Mouse (Mus musculus) hindbrain, postnatal 0 days (tissue): ENCODE measurements at regions not wholly inside any gene's neighbourhood (a gene's known extent, or its start where the extent isn't known, plus 50 kb on each side); places are given as distances from the start of the nearest gene placed in this dataset.
A peak's percentile ranks its signal among the peaks of the same experiment; 100 is the strongest.

Experiments
- ATAC-seq: fragments of 200-750 bp; cut with Nextera tagmentation; 2 replicates; pipeline ENCODE4 v1.8.0; 2017; ENCODE audit warnings: mild to moderate bottlenecking, moderate TSS enrichment, moderate library complexity
- DNase-seq: peaks from one replicate; pipeline ENCODE4 v3.0.0-alpha.2; 2015; ENCODE audit warnings: low spot score
- H3K27ac ChIP-seq: fragments of 300-500 bp; sonication (generic); 2 replicates; pipeline ENCODE4 v1.5.1; 2014; ENCODE audit warnings: mild to moderate bottlenecking
- H3K27me3 ChIP-seq: fragments of 300-500 bp; sonication (generic); 2 replicates; pipeline ENCODE4 v1.6.1; 2014; ENCODE audit warnings: low read length, mixed read lengths; ENCODE audit not compliant: insufficient read depth
- H3K36me3 ChIP-seq: fragments of 300-500 bp; sonication (generic); 2 replicates; pipeline ENCODE4 v1.6.1; 2014; ENCODE audit warnings: low read length, mixed read lengths; ENCODE audit not compliant: insufficient read depth
- H3K4me1 ChIP-seq: fragments of 300-500 bp; sonication (generic); 2 replicates; pipeline ENCODE4 v1.6.1; 2014; ENCODE audit warnings: antibody characterized with exemption, low read length, mixed read lengths; ENCODE audit not compliant: insufficient read depth
- H3K4me2 ChIP-seq: fragments of 300-500 bp; sonication (generic); 2 replicates; pipeline ENCODE4 v1.6.1; 2014; ENCODE audit warnings: low read depth, mild to moderate bottlenecking, low read length, moderate library complexity, mixed read lengths
- H3K4me3 ChIP-seq: fragments of 300-500 bp; sonication (generic); 2 replicates; pipeline ENCODE4 v1.5.1; 2014; ENCODE audit warnings: low read length
- H3K9ac ChIP-seq: fragments of 300-500 bp; sonication (generic); replicated peaks from 2 replicates; pipeline ENCODE4 v1.6.1; 2014; ENCODE audit warnings: mild to moderate bottlenecking, low read length, moderate library complexity, mixed read lengths
- H3K9me3 ChIP-seq: fragments of 300-500 bp; sonication (generic); 2 replicates; pipeline ENCODE4 v1.6.1; 2016; ENCODE audit warnings: low read length, mixed read lengths
- CTCF ChIP-seq: IDR thresholded peaks from 2 replicates; pipeline ENCODE4 v1.5.1; 2016; ENCODE audit warnings: antibody characterized with exemption, control low read depth, low read depth
- WGBS: fragments of 180-500 bp; shearing (Covaris S2); extraction: QIAGEN DNeasy Blood & Tissue Kit; methylation state at CpG from one replicate; pipeline ENCODE4 v1.1.7; 2014; 5-methylcytosine and 5-hydroxymethylcytosine counted together

- no peaks in the 10 kb centered on the region for H3K36me3 ChIP-seq
- H3K27ac ChIP-seq: no peak overlapping the region; the same call in 1 of the 2 replicates
Observed at GRCm38 (mm10) chr6:51333722-51334360, 98.6 kb upstream of the Nfe2l3 start.

DNA sequence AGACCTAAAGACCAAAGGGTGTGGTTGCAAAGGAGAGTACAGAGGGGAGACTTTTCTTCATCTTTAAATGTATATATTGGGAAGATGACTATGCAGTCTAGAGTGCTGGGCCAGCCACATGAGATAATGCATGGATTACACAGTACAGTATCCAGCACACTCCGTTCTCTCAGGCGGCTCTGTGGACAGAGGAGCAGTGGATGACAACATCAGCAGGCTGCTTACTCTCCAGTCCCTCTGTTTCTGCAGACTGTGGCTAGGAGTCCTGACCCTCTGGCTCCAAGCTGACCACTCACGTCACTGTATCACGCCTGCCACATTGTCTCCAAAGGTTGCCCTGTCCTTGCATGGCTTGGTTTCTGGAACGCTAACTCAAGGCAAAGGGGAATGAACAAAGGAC, 97.2 kb upstream of the Nfe2l3 start:
- 75% methylated on average over 5 of the region's 5 CpGs for WGBS
- TF ChIP-seq CTCF: no peak
- no peak overlapping the region for H3K4me3 ChIP-seq

More at GRCm38 (mm10) chr6:51333722-51334360, 98.6 kb upstream of the Nfe2l3 start:
- 0 out of 2 replicates have a peak, but pooled peaks cover 4% of the 10 kb centered on the region for H3K27me3 ChIP-seq
- no peak overlapping the region for H3K4me3 ChIP-seq
- ATAC-seq (no peak), DNase-seq (peak; percentile 52)
- 0 out of 2 replicates have a peak overlapping the region, but pooled peaks have one; percentile 8 for H3K4me2 ChIP-seq
- H3K4me1 ChIP-seq: peaks cover 18% of the 10 kb centered on the region
- TF ChIP-seq CTCF: no peak
- no peaks in the 10 kb centered on the region for H3K9me3 ChIP-seq
- 55% methylated on average over 7 of the region's 7 CpGs for WGBS
- H3K9ac ChIP-seq: no peak overlapping the region

DNA sequence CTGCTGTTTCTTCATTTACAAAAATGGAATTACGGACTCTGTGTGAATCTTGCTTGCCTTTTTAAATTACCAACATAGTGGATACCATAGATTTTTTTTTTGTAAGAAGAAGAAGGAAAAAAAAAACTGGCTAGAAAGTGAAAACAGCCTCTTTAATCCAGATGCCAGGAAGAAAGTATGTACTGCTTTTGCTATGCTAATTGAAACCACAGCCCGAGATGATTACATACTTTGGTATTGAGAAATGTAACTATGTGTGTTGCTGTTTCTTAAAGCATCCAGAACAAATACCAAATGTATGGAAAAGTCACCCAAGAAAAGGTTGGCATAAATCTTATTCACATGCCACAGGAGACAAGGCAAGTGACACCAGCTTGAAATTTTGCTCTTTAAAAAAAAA, 93.2 kb upstream of the Nfe2l3 start:
- Histone ChIP-seq H3K4me3 (no peak overlapping the region), H3K4me2 (no peak overlapping the region), H3K36me3 (no peaks in the 10 kb centered on the region), H3K9me3 (no peaks in the 10 kb centered on the region), H3K9ac (no peak overlapping the region), H3K27me3 (no peaks in the 10 kb centered on the region), H3K27ac (no peak overlapping the region), H3K4me1 (0 out of 2 replicates have a peak, but pooled peaks cover under 1% of the 10 kb centered on the region)
- WGBS: 60% methylated on average over 2 of the region's 2 CpGs
- TF ChIP-seq CTCF: no peak
- ATAC-seq (no peak), DNase-seq (no peak)

More for the DNA sequence above, 97.2 kb upstream of the Nfe2l3 start:
- DNase-seq (no peak), ATAC-seq (0 out of 2 replicates have a peak, but pooled peaks have one; percentile 18)
- Histone ChIP-seq H3K4me2 (no peak overlapping the region), H3K27me3 (no peaks in the 10 kb centered on the region), H3K9me3 (no peaks in the 10 kb centered on the region), H3K4me1 (peaks cover 18% of the 10 kb centered on the region), H3K9ac (no peak overlapping the region), H3K27ac (no peak overlapping the region), H3K36me3 (no peaks in the 10 kb centered on the region)

DNA sequence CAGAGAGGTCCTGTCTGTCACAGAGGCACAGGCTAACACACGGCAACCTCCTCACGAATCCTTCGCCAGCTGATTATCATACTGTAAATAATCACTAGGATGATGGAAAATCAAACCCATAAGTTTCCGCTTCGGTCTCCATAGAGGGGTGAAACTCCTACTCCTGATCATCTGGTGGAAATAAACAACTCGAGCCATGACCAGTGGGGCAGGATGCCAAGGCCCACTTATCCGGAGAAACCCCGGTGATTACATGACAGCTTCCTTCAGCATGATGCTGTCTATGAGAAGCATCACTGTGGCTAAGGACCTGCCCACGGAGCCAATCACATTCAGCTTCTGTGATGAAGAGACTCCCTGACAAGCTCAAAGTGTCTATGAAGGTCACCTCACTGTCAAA, 84.7 kb upstream of the Nfe2l3 start:
- H3K9me3 ChIP-seq: no peaks in the 10 kb centered on the region
- H3K27ac ChIP-seq: no peak overlapping the region
- 56% methylated on average over 9 of the region's 9 CpGs for WGBS
- ATAC-seq (no peak), DNase-seq (no peak)
- H3K4me2 ChIP-seq: no peak overlapping the region
- no peaks in the 10 kb centered on the region for H3K27me3 ChIP-seq
- no peak for TF ChIP-seq CTCF
- no peaks in the 10 kb centered on the region for H3K36me3 ChIP-seq
- H3K4me1 ChIP-seq: peaks cover 3% of the 10 kb centered on the region; the same call in 1 of the 2 replicates
- H3K4me3 ChIP-seq: no peak overlapping the region
- H3K9ac ChIP-seq: no peak overlapping the region

DNA sequence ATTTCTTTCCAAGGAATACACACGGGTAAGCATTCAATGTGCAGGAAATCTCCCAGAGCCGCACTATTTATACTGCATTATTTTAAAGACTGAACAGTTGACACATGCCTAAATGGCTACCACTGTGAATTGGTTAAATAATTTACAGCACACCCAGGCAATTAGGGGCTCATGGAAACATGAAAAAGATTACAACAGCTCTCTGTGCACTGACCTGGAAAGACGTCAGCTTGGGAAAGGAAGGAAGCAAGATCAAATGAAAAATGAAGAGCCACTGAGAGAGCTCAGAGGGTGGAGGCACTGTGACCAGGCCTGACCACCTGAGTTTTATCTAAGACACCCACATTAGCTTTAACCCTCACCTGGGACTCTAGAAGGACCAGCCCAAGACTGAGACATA, 82.7 kb upstream of the Nfe2l3 start:
- ATAC-seq (no peak), DNase-seq (no peak)
- H3K27me3 ChIP-seq: no peaks in the 10 kb centered on the region
- peaks cover 2% of the 10 kb centered on the region; the same call in 1 of the 2 replicates for H3K4me1 ChIP-seq
- no peak overlapping the region for H3K27ac ChIP-seq
- no peak overlapping the region for H3K4me2 ChIP-seq
- H3K9me3 ChIP-seq: no peaks in the 10 kb centered on the region
- no peak overlapping the region for H3K9ac ChIP-seq
- 47% methylated on average over 3 of the region's 3 CpGs for whole genome bisulfite sequencing
- no peak for TF ChIP-seq CTCF
- no peaks in the 10 kb centered on the region for H3K36me3 ChIP-seq
- no peak overlapping the region for H3K4me3 ChIP-seq

GRCm38 (mm10) chr6:51355041-51355440, 77.4 kb upstream of the Nfe2l3 start:
- Histone ChIP-seq H3K9me3 (no peaks in the 10 kb centered on the region), H3K4me3 (no peak overlapping the region), H3K27ac (no peak overlapping the region), H3K36me3 (no peaks in the 10 kb centered on the region), H3K27me3 (no peaks in the 10 kb centered on the region), H3K4me2 (no peak overlapping the region), H3K4me1 (no peaks in the 10 kb centered on the region), H3K9ac (no peak overlapping the region)
- DNase-seq (no peak), ATAC-seq (no peak)
- 86% methylated on average over 11 of the region's 11 CpGs for WGBS
- no peak for TF ChIP-seq CTCF

DNA sequence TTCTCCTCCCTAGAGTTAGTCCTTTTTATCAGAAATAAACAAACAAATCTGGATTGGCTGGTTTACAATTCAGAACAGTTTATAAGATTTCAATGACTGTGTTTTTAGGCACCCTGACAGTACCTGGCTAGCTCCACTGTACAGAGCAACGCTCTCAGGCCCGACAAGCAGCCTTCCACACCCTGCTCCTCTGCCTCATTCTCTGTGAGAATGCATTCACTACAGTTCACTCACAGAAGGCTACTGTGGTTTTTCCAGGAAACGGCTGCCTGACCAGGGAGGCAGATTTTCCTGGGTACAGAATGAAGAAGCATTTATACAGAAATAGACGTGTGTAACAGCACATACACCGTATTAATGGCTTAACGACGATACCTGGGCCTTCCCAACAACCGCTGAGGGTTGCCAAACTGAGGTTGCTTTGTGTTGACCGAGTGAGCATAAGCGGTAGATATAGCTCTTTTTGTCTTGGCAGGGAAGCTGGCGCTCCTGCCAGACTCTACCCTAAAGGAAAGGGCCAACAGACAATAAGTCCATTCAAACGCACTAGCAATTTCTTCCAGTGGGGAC, 70.8 kb upstream of the Nfe2l3 start:
- Histone ChIP-seq H3K9ac (no peak overlapping the region), H3K27me3 (no peaks in the 10 kb centered on the region), H3K4me3 (no peak overlapping the region), H3K4me1 (peaks cover 3% of the 10 kb centered on the region; the same call in 1 of the 2 replicates), H3K27ac (peak overlapping the region; percentile 36; the same call in 1 of the 2 replicates), H3K9me3 (no peaks in the 10 kb centered on the region), H3K4me2 (no peak overlapping the region), H3K36me3 (no peaks in the 10 kb centered on the region)
- TF ChIP-seq CTCF: no peak
- DNase-seq: no peak
- no peak for ATAC-seq
- WGBS: 48% methylated on average over 12 of the region's 12 CpGs
